Mouse (Mus musculus) forelimb bud, embryonic 11.5 days (tissue): ENCODE measurements around the gene Ccdc51.

Source experiments
- DNase-seq: peaks from one replicate; pipeline ENCODE4 v3.0.0-alpha.2; 2012; ENCODE audit warnings: low read depth, low spot score

Gene Ccdc51

GRCm38 (mm10) chr9:109082124-109082800 is at the start of gene Ccdc51, which contains the start of gene Tma7:
Ccdc51 (plus strand) TSS chr9:109082493.
Tma7 (minus strand) TSS chr9:109082587.
- peak; percentile 88 for DNase-seq

GRCm38 (mm10) chr9:109038086-109038895 is 44.0 kb upstream of the Ccdc51 start, which contains the start of gene Shisa5:
Shisa5 (plus strand) TSS chr9:109038565.
- DNase-seq = peak; percentile 63

GRCm38 (mm10) chr9:109038901-109039364 is 43.4 kb upstream of the Ccdc51 start:
- no peak for DNase-seq

- no peak for DNase-seq
Measured at GRCm38 (mm10) chr9:109039681-109040080, 42.6 kb upstream of the Ccdc51 start.

GRCm38 (mm10) chr9:109040216-109040615 is 42.1 kb upstream of the Ccdc51 start:
- no peak for DNase-seq

- no peak for DNase-seq
Measured at GRCm38 (mm10) chr9:109040906-109041305, 41.4 kb upstream of the Ccdc51 start.

- DNase-seq = no peak
Measured at GRCm38 (mm10) chr9:109041351-109041750, 40.9 kb upstream of the Ccdc51 start.

GRCm38 (mm10) chr9:109046306-109046705 is 36.0 kb upstream of the Ccdc51 start:
- DNase-seq = peak; percentile 33

GRCm38 (mm10) chr9:109049316-109049715 is 33.0 kb upstream of the Ccdc51 start:
- no peak for DNase-seq

- no peak for DNase-seq
Measured at GRCm38 (mm10) chr9:109049996-109050673, 32.2 kb upstream of the Ccdc51 start.

- DNase-seq = no peak
Measured at GRCm38 (mm10) chr9:109050674-109050997, 31.7 kb upstream of the Ccdc51 start.

GRCm38 (mm10) chr9:109051011-109051501 is 31.2 kb upstream of the Ccdc51 start:
- DNase-seq = no peak

GRCm38 (mm10) chr9:109051651-109052489 is 30.4 kb upstream of the Ccdc51 start:
- DNase-seq = no peak

- DNase-seq = no peak
Measured at GRCm38 (mm10) chr9:109052490-109053260, 29.6 kb upstream of the Ccdc51 start.

- DNase-seq = no peak
Measured at GRCm38 (mm10) chr9:109053366-109053765, 28.9 kb upstream of the Ccdc51 start.

- DNase-seq = no peak
Measured at GRCm38 (mm10) chr9:109053851-109054250, 28.4 kb upstream of the Ccdc51 start.

GRCm38 (mm10) chr9:109054712-109055111 is 27.6 kb upstream of the Ccdc51 start:
- peak; percentile 55 for DNase-seq

GRCm38 (mm10) chr9:109055271-109056030 is 26.8 kb upstream of the Ccdc51 start:
- no peak for DNase-seq

GRCm38 (mm10) chr9:109056081-109056690 is 26.1 kb upstream of the Ccdc51 start:
- DNase-seq = no peak
